Mouse (Mus musculus) kidney, postnatal 10 days (tissue): ENCODE measurements around the gene Gpr107.

Experiments
- DNase-seq: peaks from one replicate; pipeline ENCODE4 v3.0.0; 2021; ENCODE audit warnings: mixed read lengths

Gene Gpr107

GRCm38 (mm10) chr2:31151892-31152812, at the start of gene Gpr107:
Gpr107 (plus strand) TSS chr2:31152316.
- peak; percentile 93 for DNase-seq

- DNase-seq, result no peak
Observed at GRCm38 (mm10) chr2:31103321-31103720, 48.8 kb upstream of the Gpr107 start.

- DNase-seq, result no peak
Observed at GRCm38 (mm10) chr2:31105279-31105678, 46.8 kb upstream of the Gpr107 start.

- DNase-seq, result no peak
Observed at GRCm38 (mm10) chr2:31106004-31106403, 46.1 kb upstream of the Gpr107 start.

- DNase-seq, result peak; percentile 70
Observed at GRCm38 (mm10) chr2:31106621-31107320, 45.3 kb upstream of the Gpr107 start.

GRCm38 (mm10) chr2:31108186-31108585, 43.9 kb upstream of the Gpr107 start:
- DNase-seq, result no peak

- no peak for DNase-seq
Observed at GRCm38 (mm10) chr2:31109960-31110548, 42.1 kb upstream of the Gpr107 start.

GRCm38 (mm10) chr2:31111685-31112084, 40.4 kb upstream of the Gpr107 start:
- no peak for DNase-seq

- no peak for DNase-seq
Observed at GRCm38 (mm10) chr2:31114205-31114604, 37.9 kb upstream of the Gpr107 start.

GRCm38 (mm10) chr2:31115091-31115942, 36.8 kb upstream of the Gpr107 start:
- no peak for DNase-seq

GRCm38 (mm10) chr2:31115943-31116731, 36.0 kb upstream of the Gpr107 start:
- no peak for DNase-seq

GRCm38 (mm10) chr2:31118211-31118610, 33.9 kb upstream of the Gpr107 start:
- no peak for DNase-seq

- DNase-seq, result no peak
Observed at GRCm38 (mm10) chr2:31118639-31119380, 33.3 kb upstream of the Gpr107 start.

GRCm38 (mm10) chr2:31119795-31120194, 32.3 kb upstream of the Gpr107 start:
- no peak for DNase-seq

- DNase-seq, result peak; percentile 47
Observed at GRCm38 (mm10) chr2:31121131-31121693, 30.9 kb upstream of the Gpr107 start.

GRCm38 (mm10) chr2:31122806-31123205, 29.3 kb upstream of the Gpr107 start:
- no peak for DNase-seq

- no peak for DNase-seq
Observed at GRCm38 (mm10) chr2:31123493-31123892, 28.6 kb upstream of the Gpr107 start.

GRCm38 (mm10) chr2:31124694-31125093, 27.4 kb upstream of the Gpr107 start:
- no peak for DNase-seq

GRCm38 (mm10) chr2:31125156-31125555, 27.0 kb upstream of the Gpr107 start:
- DNase-seq, result no peak

- no peak for DNase-seq
Observed at GRCm38 (mm10) chr2:31126048-31126447, 26.1 kb upstream of the Gpr107 start.

GRCm38 (mm10) chr2:31127219-31127618, 24.9 kb upstream of the Gpr107 start:
- DNase-seq, result no peak
